Mouse (Mus musculus) urinary bladder, postnatal 36 days (tissue): ENCODE results near the gene Mterf1b.
"Not testable (repeated sequence)": the region's sequence is repeated elsewhere in the genome, so short reads cannot be mapped to it uniquely, and the experiment has no call there.

Experiments used
- DNase-seq, 2 experiments: peaks; one replicate each; pipeline ENCODE4 v3.0.0; 2022; ENCODE audit warnings: low spot score in 2 of 2, mixed read lengths in 1 of 2

Gene Mterf1b

DNA sequence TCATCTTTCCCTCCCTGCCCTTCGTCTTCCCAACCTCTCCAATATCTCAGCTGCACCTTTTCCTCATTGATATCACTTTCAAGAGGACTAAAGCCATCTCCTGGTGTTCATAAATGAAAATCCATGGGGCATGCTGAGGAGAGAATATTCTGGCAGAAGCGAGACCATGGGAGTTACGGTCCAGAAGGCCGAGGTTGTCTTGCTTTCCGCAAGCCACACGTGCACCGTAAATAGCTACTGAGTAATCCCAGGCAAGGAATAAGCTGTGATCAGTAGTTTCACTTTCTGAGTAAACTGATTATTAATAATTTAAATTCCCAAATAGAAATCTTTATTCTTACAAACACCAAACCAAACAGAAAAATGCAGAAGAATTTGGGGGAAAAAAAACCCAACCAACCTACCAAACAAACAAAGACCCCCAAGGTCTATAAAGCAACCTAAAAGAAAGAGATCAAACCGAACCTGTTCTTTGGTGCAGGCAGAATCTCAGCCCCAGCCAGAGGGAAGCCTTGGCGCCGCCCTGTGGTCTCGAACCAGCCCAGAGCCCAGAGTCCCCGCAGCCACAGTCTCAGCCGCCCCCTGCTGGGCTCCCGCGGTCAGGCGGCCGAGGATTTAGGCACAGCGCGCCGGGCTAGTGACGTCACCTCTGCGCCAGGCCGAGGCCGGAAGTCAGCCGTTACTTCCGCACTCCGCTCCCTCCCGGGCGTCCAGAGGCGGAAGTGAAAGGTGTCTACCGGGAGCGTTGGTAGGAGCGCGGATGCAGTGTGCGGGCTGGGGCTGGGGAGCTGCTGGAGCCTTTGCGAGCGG lies at the start of gene Mterf1b:
TSS of gene Mterf1b (plus strand) at position 697 of the 810 bp plus-strand sequence.
- DNase-seq, result not testable (repeated sequence)

DNA sequence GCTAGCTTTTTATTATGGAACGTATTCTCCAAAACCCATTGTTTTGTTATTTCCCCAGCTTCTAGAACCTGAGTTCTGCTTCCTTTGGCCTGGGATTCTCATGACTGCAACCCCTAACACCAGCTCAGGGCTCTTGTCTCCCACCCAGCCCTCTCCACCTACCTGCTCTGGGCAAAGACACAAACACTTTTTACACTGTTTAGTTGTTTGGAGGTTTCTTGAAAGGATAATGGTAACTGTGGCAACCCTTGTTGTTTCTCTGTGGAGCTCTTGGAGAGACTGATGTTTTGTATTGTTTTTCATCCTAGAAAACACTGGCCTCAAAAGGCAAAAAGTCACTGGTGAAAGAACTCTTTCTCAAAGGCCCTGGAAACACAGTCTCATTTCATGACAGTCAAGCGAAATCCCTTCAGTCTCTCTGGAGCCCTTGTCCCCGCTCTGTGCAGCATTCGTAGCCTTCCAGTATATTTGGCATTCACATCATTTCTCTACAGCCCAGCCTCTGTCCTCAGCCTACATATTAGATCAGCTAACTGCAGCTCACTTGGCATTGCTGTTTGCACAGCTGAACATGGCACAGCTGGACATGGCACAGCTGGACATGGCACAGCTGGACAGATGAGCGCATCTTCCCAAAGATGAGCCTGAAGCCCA lies 32.6 kb upstream of the Mterf1b start:
- DNase-seq, result not testable (repeated sequence)

DNA sequence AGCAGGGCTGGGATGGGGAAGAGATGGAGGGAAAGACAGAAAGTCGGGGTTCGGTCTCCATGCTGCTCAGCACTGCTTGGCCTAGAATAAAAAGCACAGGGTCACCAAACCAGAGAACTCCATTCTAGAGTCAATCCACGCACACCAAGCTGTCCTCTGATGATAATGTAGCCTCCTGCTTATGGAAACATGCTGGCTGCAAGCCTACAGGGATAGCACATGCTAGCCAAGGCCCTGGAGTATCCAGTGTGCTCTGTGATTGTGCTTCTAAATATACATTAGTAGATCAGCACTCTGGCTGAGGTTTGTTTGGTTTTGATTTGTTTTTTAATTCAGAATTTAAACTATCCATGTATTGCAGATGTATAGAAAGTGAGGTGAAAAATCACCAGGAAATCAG lies 30.6 kb upstream of the Mterf1b start:
- no peak for DNase-seq

DNA sequence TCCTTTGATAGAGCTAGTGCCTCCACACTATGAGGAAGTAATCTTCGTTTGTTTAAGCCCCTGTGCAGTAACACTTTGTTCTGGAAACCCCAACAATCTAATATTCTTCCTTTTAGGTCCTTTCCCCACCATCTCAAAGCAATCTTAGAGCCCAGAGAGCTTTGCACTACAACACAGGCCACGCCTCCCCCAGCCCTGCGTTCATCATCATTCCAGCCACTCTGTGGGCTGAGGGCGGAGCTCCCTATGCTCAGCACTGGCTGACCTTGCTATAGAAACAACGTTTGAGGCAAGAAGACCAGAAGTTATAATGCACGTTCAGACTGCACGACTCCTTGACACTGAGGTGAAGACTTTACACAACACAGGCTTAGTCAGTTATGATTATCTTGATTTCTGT lies 29.7 kb upstream of the Mterf1b start:
- no peak for DNase-seq

DNA sequence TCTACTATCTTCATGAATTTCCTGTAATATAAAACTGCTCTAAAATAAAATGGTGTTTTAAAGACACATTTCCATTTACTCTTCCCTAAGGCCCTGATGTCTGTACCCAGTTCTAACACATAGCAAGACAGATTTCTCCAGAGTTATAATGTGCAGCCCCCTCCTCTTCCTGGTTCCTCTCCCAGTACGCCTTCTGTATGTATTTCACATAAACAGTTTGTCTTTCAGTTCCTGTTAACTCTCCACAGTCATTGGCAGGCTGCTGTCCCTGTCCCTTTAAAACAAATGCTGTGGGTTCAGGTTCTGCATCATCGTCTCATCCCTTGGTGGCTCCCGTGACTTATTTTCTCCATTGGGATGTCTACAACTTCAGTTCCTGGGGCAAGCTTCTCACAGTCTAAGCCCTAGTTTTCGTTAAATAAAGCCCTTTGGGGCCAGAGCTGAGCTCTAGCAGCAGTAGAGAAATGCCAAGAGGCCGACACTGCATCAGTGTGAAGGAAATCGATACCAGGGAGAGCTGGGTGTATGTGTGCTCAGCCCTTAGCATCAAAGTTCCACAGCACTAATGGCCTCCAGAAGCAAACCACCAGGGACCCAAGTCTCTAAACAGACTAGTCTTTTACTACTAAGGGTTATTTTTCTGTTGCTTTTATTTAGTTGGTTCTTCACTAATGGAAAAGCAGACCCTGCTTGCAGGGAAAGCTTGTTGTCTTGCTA lies 24.2 kb upstream of the Mterf1b start:
- not testable (repeated sequence) for DNase-seq

DNA sequence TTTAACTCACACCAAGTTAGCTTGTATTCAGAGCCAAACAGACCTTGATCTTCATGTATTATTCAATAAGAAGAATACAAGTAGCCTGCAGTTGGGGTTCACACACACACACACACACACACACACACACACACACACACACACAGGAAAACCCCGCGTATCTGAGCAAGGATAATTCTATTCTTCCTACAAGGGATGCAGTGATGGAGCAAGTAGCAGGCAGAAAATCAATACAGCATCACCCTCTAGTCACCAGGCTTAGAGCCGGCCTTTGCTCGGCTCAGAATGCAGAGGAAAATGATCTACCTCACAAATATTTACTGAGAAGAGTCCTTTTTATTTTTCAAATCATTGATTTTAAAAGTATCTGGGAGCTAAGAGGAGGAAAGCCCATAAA lies 23.6 kb upstream of the Mterf1b start:
- DNase-seq, result not testable (repeated sequence)

DNA sequence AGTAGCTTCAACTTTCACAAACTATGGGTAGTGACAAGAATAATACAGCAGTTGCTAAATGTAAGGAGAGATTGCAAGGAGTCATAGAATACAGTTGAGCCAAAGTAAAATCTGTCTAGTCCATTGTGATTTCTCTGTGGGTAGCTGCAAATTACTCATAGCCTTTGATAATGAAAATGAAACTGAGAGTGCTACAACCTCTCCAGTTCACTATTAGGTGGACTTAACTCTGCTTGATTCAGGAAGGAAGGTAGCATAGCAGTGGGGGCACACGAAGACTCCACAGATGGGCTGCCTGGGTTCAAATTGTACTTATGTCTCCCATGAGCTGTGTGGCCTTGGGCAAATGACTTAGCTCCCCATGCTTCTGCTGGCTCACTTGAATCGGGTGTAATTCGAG lies 15.7 kb upstream of the Mterf1b start:
- not testable (repeated sequence) for DNase-seq

DNA sequence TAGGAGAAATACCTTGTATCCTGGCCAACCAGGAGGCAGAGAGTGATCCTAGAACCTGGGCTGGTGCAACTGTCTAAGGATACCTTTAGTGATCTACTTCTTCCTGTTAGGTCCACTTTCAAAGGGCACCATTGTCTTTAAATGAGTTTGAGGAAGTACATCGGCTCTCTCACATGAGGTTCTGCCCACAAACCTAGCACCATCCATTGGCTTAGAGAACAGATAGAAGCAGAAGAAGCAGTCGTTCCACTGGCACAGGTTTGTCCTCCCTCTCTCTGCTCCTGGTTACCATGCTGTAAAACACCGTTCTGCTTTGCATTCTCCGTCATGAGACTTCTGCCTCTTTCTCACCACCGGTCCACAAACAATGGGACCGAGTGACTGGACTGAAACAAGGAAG lies 12.8 kb upstream of the Mterf1b start:
- DNase-seq, result no peak

DNA sequence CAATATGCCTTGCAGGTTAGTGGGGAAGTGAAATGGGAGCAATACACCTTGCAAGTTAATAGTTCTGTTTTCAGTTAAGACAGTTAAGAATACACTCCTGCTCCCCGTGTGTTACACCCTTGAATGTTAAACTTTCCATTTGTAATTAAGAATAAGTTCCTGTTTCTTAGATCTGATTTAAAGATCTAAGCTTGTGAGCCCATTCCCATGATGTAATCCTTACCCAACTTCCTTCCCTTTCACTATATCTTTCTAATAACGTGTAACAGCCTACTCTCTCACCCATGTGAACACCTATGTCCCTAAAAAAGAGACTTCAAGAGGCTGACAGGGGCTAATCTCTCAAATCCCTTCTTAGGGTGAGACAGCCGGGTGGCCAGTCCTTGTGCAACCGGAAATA lies 5.4 kb upstream of the Mterf1b start:
- DNase-seq, result no peak

DNA sequence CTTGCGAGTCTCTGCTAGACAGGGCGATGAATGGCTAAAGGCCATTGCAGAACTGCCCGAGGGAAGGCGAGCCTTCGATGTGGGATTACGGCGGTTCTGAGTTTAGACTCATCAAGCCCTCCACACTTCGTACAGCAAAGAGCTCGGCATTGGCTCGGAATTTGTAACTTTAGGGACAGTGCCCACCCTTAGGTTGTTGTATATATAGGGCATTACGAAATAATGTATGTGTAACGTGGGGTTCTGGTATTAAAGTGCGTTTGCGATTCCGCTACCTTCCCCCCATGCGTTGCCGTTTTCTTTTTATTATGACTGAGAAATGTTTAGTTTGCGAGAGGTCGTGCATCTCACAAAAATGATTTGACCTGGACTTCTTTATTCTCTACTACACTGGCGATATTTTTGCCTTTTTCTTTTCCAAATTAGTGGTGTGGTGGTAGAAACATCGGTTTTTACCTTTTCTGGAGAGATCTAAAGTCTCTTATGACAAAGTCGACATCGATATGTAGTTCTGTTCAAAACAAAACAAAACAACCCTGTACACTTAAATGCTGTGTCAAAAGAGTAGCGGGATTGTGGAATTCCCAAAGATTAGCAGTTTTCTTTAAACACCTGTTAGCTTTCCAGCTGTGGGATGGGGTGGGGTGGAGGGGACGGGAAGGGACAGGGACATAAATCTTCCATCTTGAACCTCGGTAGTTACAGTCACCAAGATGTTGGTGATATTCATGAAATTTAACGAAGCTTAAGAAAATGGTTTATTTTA lies 497 bp downstream of the Mterf1b start:
- not testable (repeated sequence) for DNase-seq

DNA sequence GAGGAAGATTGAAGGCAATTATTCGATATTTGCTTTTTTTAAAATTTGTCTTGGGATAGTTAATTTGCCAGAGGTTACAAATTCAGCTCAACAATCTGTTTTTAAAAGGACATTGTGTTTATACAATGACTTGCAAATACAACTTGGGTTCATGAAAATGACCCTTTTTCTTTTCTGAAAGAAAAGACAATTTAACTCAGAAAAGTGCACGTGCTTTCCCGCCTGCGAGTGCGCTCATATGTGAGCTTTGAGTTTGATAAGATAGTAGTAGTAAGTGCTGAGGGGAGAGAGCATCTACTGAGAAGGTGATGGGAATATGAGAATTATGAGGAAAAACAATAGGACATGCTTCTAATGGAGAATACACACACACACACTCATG lies 1.1 kb downstream of the Mterf1b start:
- DNase-seq, result no peak

DNA sequence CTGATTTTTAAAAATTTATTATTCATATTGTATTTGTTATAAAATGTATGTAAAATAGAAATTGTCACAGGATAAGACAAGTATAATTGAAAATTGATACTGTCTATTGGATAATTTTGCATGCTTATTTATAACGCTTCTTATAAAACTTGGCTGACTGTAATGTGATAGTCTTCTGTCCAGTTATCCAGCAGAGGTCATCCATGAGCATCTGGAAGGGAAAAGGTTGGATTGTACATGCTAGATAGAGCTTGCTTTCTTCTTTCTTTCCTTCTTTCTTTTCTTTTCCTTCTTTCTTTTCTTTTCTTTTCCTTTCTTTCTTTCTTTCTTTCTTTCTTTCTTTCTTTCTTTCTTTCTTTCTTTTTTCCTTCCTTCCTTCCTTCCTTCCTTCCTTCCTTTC lies 2.0 kb downstream of the Mterf1b start:
- DNase-seq, result no peak

DNA sequence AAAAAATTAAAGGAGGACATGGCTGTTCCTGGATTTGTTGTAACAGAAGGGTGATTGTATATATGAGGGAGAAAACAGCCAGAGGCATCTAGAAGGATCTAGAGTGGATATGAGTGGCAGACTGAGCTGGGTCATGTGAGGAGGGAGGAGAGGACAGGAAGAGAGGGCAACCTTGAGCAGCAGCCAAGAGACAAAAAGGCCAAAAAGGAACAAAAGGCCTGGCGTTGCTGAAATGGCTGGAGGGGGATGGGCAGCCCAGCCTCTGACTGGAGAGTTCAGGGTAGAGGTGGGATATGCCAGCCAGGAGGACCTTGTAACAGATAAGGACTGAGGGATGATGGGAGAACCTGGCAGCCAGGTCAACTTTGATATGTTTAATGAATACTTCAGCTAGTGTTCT lies 2.9 kb downstream of the Mterf1b start:
- DNase-seq, result no peak

DNA sequence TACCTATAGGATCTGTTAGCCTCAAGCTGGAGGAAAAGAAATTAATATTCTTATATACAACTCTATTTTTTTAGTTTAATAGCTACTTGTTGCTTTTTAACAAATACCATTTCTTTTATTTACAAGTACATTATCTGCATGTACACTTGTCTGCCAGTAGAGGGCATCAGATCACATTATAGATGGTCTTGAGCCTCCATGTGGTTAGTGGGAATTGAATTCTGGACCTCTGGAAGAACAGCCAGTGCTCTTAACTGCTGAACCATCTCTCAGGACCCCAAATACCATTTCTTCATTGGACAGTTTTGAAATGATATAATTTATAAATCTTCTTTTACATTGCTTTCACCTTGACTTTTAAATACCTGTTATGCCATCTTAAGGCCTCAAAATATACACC lies 9.2 kb downstream of the Mterf1b start:
- no peak for DNase-seq

DNA sequence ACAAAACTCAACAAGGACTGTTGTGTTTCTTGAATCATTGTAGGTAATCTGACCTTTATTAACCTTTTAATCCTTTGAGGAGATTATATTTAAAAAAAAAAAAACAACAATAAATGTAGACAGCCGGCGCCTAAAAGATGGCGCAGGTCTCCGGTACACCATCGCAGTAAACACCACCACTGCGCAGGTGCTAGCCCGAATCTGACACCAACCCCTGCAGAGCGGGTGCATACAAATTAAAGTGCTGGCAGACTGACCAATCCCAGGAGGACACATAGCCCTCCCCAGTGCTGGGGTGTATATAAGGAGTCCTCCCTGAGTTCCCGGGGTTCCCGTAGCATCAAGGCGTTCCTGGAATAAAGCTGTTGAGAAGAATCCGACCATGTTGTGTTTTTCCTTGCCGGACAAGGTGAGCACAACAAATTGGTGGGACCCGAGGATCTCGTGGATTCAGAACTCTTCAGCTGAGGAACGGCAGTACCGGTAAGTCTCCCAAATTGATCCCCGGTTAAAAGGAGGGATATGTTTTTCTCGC lies 10.2 kb downstream of the Mterf1b start:
- not testable (repeated sequence) for DNase-seq

DNA sequence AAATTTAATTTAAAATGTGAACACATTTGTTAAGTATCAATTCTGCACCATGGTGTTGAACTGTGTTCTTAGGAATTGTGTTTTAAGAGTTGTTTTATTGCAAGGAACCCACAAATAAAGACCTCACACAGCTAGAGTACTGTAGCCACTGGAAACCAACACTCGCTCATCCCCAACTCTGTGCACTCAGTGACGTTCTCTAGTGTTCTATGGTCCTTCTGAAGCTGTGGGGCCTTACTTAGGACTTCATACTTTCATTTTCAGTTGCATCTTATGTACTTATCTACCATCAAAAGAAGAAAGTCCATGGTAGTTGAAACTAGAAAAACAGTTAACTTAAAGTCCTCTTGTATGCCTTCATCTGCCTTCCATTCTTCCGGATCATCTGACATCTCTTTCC lies 17.9 kb downstream of the Mterf1b start:
- not testable (repeated sequence) for DNase-seq

DNA sequence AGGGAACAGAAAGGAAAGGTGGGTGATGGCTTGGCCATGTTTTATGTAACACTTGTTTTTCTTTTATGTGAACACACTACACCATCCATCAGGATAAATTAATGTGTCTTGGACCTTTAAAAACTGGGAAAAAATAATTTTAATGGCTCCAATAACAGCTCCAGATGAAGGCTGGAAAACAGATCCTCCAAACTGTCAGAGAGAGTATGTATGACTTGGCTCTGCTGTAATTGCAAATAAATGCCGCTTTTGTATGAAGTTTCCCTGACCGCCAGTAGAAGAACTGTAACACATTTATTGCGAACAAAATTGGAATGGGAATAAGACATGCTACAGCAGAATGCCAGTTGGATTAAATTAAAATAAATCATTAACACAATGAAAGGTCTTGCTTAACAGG lies 29.1 kb downstream of the Mterf1b start:
- no peak for DNase-seq

DNA sequence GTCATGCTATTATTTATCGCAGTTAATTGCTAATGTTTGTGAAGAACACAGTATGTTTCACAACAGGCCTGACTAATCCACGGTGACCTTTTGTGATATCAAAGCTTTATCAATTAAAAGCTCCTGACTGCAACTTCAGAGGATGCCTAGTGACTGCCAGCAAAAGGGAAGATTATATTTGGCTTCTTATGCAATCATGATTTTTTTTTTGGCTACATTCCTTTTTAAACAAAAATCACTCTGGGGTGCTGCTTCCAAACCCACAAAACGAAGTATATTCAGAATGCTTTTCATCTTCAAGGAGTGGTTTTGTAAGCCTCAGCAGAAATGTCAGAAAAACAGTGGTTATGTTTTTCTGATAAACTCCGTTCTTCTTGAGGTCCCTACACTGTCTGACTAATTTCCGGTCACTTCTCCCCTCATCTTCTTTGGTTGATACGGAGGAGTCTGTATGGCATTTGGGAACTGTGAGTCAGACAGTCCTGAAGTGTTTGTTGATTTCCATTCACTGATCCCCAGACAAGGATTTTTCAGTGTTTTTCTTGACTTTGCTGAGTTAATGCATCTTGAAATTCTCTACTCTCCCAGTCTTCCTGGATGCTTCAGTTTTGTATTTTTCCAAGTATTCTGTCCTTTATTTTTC lies 29.9 kb downstream of the Mterf1b start:
- DNase-seq, result no peak

DNA sequence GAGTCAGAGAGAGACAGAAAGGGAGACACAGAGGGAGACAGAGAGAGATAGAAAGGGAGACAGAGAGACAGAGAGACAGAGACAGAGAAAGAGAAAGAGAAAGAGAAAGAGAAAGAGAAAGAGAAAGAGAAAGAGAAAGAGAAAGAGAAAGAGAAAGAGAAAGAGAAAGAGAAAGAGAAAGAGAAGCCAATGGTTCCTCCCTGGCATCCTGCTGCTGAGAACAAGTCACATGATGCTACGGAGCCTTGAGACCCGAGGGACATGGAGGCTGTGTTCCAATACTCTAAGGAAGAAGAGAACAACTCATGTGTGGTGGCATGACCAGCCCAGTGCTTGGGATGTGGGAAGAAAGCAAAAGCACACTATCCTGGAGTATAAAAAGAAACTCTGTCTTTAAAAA lies 40.0 kb downstream of the Mterf1b start:
- DNase-seq, result no peak

DNA sequence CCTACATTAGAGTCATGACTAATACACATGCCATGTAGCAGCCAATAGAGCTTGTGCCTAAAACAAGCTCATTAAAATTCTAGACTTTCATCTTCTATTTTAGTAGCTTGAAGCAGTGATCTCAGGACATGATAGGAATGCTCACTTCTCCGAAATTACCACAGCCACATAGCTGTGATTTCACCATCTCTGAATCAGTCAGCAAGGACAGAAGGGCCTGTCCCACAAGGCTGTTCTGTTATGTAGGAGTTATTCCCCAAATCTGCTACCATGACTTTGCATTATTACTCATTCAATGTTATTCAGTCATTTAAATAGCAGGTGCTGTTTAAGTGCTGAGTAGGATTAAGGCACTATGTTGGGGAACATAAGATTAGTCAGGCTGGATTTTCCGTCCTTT lies 42.3 kb downstream of the Mterf1b start:
- no peak for DNase-seq

DNA sequence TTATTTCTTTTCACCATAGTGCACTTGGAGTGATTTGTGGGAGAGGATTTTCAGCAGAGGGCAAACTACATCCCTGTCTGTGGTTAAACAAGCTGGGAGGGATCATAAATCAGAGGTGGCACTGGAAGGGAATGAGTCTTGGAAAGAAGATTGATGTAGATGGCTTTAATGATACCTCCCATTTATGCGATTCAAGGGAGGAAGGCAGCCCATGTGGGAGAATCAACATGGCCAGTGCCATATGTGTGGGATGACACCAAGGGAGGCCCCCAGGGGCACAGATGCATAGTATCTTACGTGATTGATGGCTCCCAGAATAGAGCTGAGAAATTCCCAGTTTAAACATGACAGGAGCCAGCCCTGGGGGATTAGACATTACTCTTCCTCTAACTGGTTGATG lies 48.0 kb downstream of the Mterf1b start:
- no peak for DNase-seq
